Mouse (Mus musculus) limb, embryonic 15.5 days (tissue): Measurements from ENCODE around the gene Slc7a5. TPM values are rescaled to one million over a fixed set of nuclear protein-coding genes. Genes with fewer than 3 reads are reported as not detected.

ENCODE experiments used
- ATAC-seq: fragments of 200-750 bp; cut with Nextera tagmentation; 2 replicates; pipeline ENCODE4 v1.8.0; 2017; ENCODE audit warnings: low read depth, moderate TSS enrichment; ENCODE audit not compliant: insufficient number of reproducible peaks, low FRiP score, low TSS enrichment
- H3K27ac ChIP-seq: fragments of 300-500 bp; sonication (generic); 2 replicates; pipeline ENCODE4 v1.5.1; 2015; ENCODE audit warnings: moderate library complexity, mild to moderate bottlenecking, inconsistent platforms
- H3K27me3 ChIP-seq: fragments of 300-500 bp; sonication (generic); 2 replicates; pipeline ENCODE4 v1.6.1; 2015; ENCODE audit warnings: inconsistent platforms
- H3K36me3 ChIP-seq: fragments of 300-500 bp; sonication (generic); 2 replicates; pipeline ENCODE4 v1.6.1; 2015; ENCODE audit warnings: inconsistent platforms
- H3K4me1 ChIP-seq: fragments of 300-500 bp; sonication (generic); 2 replicates; pipeline ENCODE4 v1.6.1; 2015; ENCODE audit warnings: inconsistent platforms
- H3K4me2 ChIP-seq: fragments of 300-500 bp; sonication (generic); 2 replicates; pipeline ENCODE4 v1.6.1; 2015; ENCODE audit warnings: mild to moderate bottlenecking, inconsistent platforms
- H3K4me3 ChIP-seq: fragments of 300-500 bp; sonication (generic); 2 replicates; pipeline ENCODE4 v1.5.1; 2015; ENCODE audit warnings: mild to moderate bottlenecking, inconsistent platforms
- H3K9ac ChIP-seq: fragments of 300-500 bp; sonication (generic); 2 replicates; pipeline ENCODE4 v1.6.1; 2015; ENCODE audit warnings: inconsistent platforms
- H3K9me3 ChIP-seq: fragments of 300-500 bp; sonication (generic); 2 replicates; pipeline ENCODE4 v1.6.1; 2016; ENCODE audit warnings: inconsistent platforms
- WGBS: fragments of 180-500 bp; shearing (Covaris S2); methylation state at CpG from one replicate; pipeline ENCODE4 v1.1.7; 2015; 5-methylcytosine and 5-hydroxymethylcytosine counted together
- polyA plus RNA-seq: library from polyadenylated mRNA; unstranded; fragments of >200 nt; fragmentation: Nextera tagmentation; extraction: Ambion mirVana; gene quantifications from 2 replicates; pipeline ENCODE4 v1.2.1, GENCODE M21; 2015

The Slc7a5 gene
- polyA plus RNA-seq, 1 experiment from 2014 or later = 27.4 TPM

- no peak for ATAC-seq
- 79% methylated on average over 15 of the region's 15 CpGs for WGBS
- Histone ChIP-seq H3K27me3 (no peaks in the 10 kb centered on the region), H3K9me3 (no peaks in the 10 kb centered on the region), H3K36me3 (peaks cover 43% of the 10 kb centered on the region), H3K4me3 (no peak overlapping the region), H3K4me2 (no peak overlapping the region), H3K9ac (no peak overlapping the region), H3K4me1 (no peaks in the 10 kb centered on the region), H3K27ac (no peak overlapping the region)
Observed at GRCm38 (mm10) chr8:121889810-121890785, 17.4 kb downstream of the Slc7a5 start.

GRCm38 (mm10) chr8:121889317-121889716 lies 18.2 kb downstream of the Slc7a5 start:
- no peak overlapping the region for H3K27ac ChIP-seq
- H3K4me1 ChIP-seq = no peaks in the 10 kb centered on the region
- no peak overlapping the region for H3K9ac ChIP-seq
- no peak overlapping the region for H3K4me3 ChIP-seq
- no peak for ATAC-seq
- WGBS = 93% methylated on average over 1 of the region's 1 CpGs
- no peaks in the 10 kb centered on the region for H3K9me3 ChIP-seq
- no peak overlapping the region for H3K4me2 ChIP-seq
- H3K27me3 ChIP-seq = no peaks in the 10 kb centered on the region
- peaks cover 45% of the 10 kb centered on the region for H3K36me3 ChIP-seq

GRCm38 (mm10) chr8:121887547-121887946 lies 19.9 kb downstream of the Slc7a5 start:
- H3K9me3 ChIP-seq = no peaks in the 10 kb centered on the region
- no peak overlapping the region for H3K4me3 ChIP-seq
- no peak overlapping the region for H3K27ac ChIP-seq
- H3K4me1 ChIP-seq = no peaks in the 10 kb centered on the region
- 69% methylated on average over 1 of the region's 1 CpGs for WGBS
- H3K4me2 ChIP-seq = no peak overlapping the region
- peaks cover 63% of the 10 kb centered on the region for H3K36me3 ChIP-seq
- no peak overlapping the region for H3K9ac ChIP-seq
- H3K27me3 ChIP-seq = no peaks in the 10 kb centered on the region
- ATAC-seq = no peak

GRCm38 (mm10) chr8:121885433-121885832 lies 22.1 kb downstream of the Slc7a5 start:
- peaks cover 62% of the 10 kb centered on the region for H3K36me3 ChIP-seq

GRCm38 (mm10) chr8:121885001-121885400 lies 22.5 kb downstream of the Slc7a5 start:
- Histone ChIP-seq H3K27me3 (no peaks in the 10 kb centered on the region), H3K4me1 (no peaks in the 10 kb centered on the region), H3K27ac (no peak overlapping the region), H3K36me3 (peaks cover 62% of the 10 kb centered on the region), H3K4me2 (no peak overlapping the region), H3K9me3 (no peaks in the 10 kb centered on the region), H3K4me3 (no peak overlapping the region), H3K9ac (no peak overlapping the region)
- 89% methylated on average over 9 of the region's 9 CpGs for WGBS
- no peak for ATAC-seq

More at GRCm38 (mm10) chr8:121885433-121885832, 22.1 kb downstream of the Slc7a5 start:
- Histone ChIP-seq H3K4me2 (no peak overlapping the region), H3K9ac (no peak overlapping the region), H3K4me3 (no peak overlapping the region), H3K4me1 (no peaks in the 10 kb centered on the region), H3K9me3 (no peaks in the 10 kb centered on the region), H3K27ac (no peak overlapping the region), H3K27me3 (no peaks in the 10 kb centered on the region)
- WGBS = 82% methylated on average over 6 of the region's 6 CpGs
- ATAC-seq = no peak

- H3K27ac ChIP-seq = no peak overlapping the region
- H3K4me1 ChIP-seq = no peaks in the 10 kb centered on the region
- H3K27me3 ChIP-seq = no peaks in the 10 kb centered on the region
- WGBS = 88% methylated on average over 3 of the region's 3 CpGs
- H3K9ac ChIP-seq = no peak overlapping the region
- no peak overlapping the region for H3K4me3 ChIP-seq
- H3K36me3 ChIP-seq = peaks cover 59% of the 10 kb centered on the region
- H3K4me2 ChIP-seq = no peak overlapping the region
- H3K9me3 ChIP-seq = no peaks in the 10 kb centered on the region
- ATAC-seq = no peak
Observed at GRCm38 (mm10) chr8:121884181-121884580, 23.3 kb downstream of the Slc7a5 start.

- WGBS = 80% methylated on average over 5 of the region's 5 CpGs
- H3K9me3 ChIP-seq = no peaks in the 10 kb centered on the region
- H3K4me2 ChIP-seq = no peak overlapping the region
- 0 out of 2 replicates have a peak, but pooled peaks cover 3% of the 10 kb centered on the region for H3K4me1 ChIP-seq
- no peak for ATAC-seq
- no peak overlapping the region for H3K9ac ChIP-seq
- no peak overlapping the region for H3K27ac ChIP-seq
- H3K4me3 ChIP-seq = no peak overlapping the region
- H3K27me3 ChIP-seq = no peaks in the 10 kb centered on the region
- peaks cover 46% of the 10 kb centered on the region for H3K36me3 ChIP-seq
Observed at GRCm38 (mm10) chr8:121881921-121882320, 25.6 kb downstream of the Slc7a5 start.

GRCm38 (mm10) chr8:121880818-121881217 lies 26.7 kb downstream of the Slc7a5 start:
- H3K36me3 ChIP-seq = peaks cover 38% of the 10 kb centered on the region
- no peaks in the 10 kb centered on the region for H3K9me3 ChIP-seq
- ATAC-seq = no peak
- no peak overlapping the region for H3K27ac ChIP-seq
- H3K4me2 ChIP-seq = no peak overlapping the region
- 35% methylated on average over 1 of the region's 1 CpGs for WGBS
- no peak overlapping the region for H3K4me3 ChIP-seq
- H3K4me1 ChIP-seq = 0 out of 2 replicates have a peak, but pooled peaks cover 3% of the 10 kb centered on the region
- H3K27me3 ChIP-seq = no peaks in the 10 kb centered on the region
- H3K9ac ChIP-seq = no peak overlapping the region

GRCm38 (mm10) chr8:121879712-121880111 lies 27.8 kb downstream of the Slc7a5 start:
- Histone ChIP-seq H3K4me2 (no peak overlapping the region), H3K9ac (no peak overlapping the region), H3K9me3 (no peaks in the 10 kb centered on the region), H3K36me3 (peaks cover 27% of the 10 kb centered on the region), H3K27me3 (no peaks in the 10 kb centered on the region), H3K4me3 (no peak overlapping the region), H3K4me1 (peaks cover 14% of the 10 kb centered on the region), H3K27ac (no peak overlapping the region)
- WGBS = 84% methylated on average over 3 of the region's 3 CpGs
- no peak for ATAC-seq

- 87% methylated on average over 7 of the region's 7 CpGs for WGBS
- H3K4me3 ChIP-seq = no peak overlapping the region
- H3K27me3 ChIP-seq = no peaks in the 10 kb centered on the region
- H3K36me3 ChIP-seq = peaks cover 9% of the 10 kb centered on the region
- peaks cover 29% of the 10 kb centered on the region for H3K4me1 ChIP-seq
- no peaks in the 10 kb centered on the region for H3K9me3 ChIP-seq
- no peak overlapping the region for H3K27ac ChIP-seq
- H3K4me2 ChIP-seq = no peak overlapping the region
- ATAC-seq = no peak
- H3K9ac ChIP-seq = no peak overlapping the region
Observed at GRCm38 (mm10) chr8:121877828-121878480, 29.5 kb downstream of the Slc7a5 start.

GRCm38 (mm10) chr8:121877212-121877611 lies 30.3 kb downstream of the Slc7a5 start:
- H3K9ac ChIP-seq = no peak overlapping the region
- no peaks in the 10 kb centered on the region for H3K9me3 ChIP-seq
- H3K4me2 ChIP-seq = no peak overlapping the region
- WGBS = 63% methylated on average over 5 of the region's 5 CpGs
- no peak overlapping the region for H3K27ac ChIP-seq
- ATAC-seq = no peak
- no peaks in the 10 kb centered on the region for H3K27me3 ChIP-seq
- no peak overlapping the region for H3K4me3 ChIP-seq
- H3K4me1 ChIP-seq = peaks cover 37% of the 10 kb centered on the region
- H3K36me3 ChIP-seq = peaks cover 2% of the 10 kb centered on the region

- WGBS = 78% methylated on average over 9 of the region's 9 CpGs
Observed at GRCm38 (mm10) chr8:121875517-121875916, 32.0 kb downstream of the Slc7a5 start.

More at GRCm38 (mm10) chr8:121875517-121875916, 32.0 kb downstream of the Slc7a5 start:
- H3K4me1 ChIP-seq = peaks cover 44% of the 10 kb centered on the region
- H3K36me3 ChIP-seq = no peaks in the 10 kb centered on the region
- no peak overlapping the region for H3K4me3 ChIP-seq
- peak overlapping the region; percentile 68 for H3K27ac ChIP-seq
- H3K9ac ChIP-seq = no peak overlapping the region
- no peak overlapping the region for H3K4me2 ChIP-seq
- no peaks in the 10 kb centered on the region for H3K9me3 ChIP-seq
- no peaks in the 10 kb centered on the region for H3K27me3 ChIP-seq
- no peak for ATAC-seq
